Mouse (Mus musculus) heart, embryonic 11.5 days (tissue): ENCODE measurements around the gene Galt. TPM values are rescaled to one million over a fixed set of nuclear protein-coding genes. Genes with fewer than 3 reads are reported as not detected.

Source experiments
- ATAC-seq: fragments of 200-750 bp; cut with Nextera tagmentation; replicated peaks from 2 replicates; pipeline ENCODE4 v1.8.0; 2017; ENCODE audit warnings: moderate library complexity; ENCODE audit not compliant: insufficient number of reproducible peaks, low FRiP score, low TSS enrichment
- H3K27ac ChIP-seq: fragments of 300-500 bp; sonication (generic); 2 replicates; pipeline ENCODE4 v1.5.1; 2014; ENCODE audit warnings: mild to moderate bottlenecking, low read depth, low read length
- H3K27me3 ChIP-seq: fragments of 300-500 bp; sonication (generic); 2 replicates; pipeline ENCODE4 v1.6.1; 2014; ENCODE audit warnings: mild to moderate bottlenecking, low read length, mixed read lengths; ENCODE audit not compliant: control insufficient read depth, insufficient read depth
- H3K36me3 ChIP-seq: fragments of 300-500 bp; sonication (generic); 2 replicates; pipeline ENCODE4 v1.6.1; 2014; ENCODE audit warnings: mild to moderate bottlenecking, low read length, moderate library complexity, mixed read lengths; ENCODE audit not compliant: control insufficient read depth, insufficient read depth
- H3K4me1 ChIP-seq: fragments of 300-500 bp; sonication (generic); 2 replicates; pipeline ENCODE4 v1.6.1; 2014; ENCODE audit warnings: low read length; ENCODE audit not compliant: control insufficient read depth, insufficient read depth
- H3K4me2 ChIP-seq: fragments of 300-500 bp; sonication (generic); 2 replicates; pipeline ENCODE4 v1.6.1; 2014; ENCODE audit warnings: mild to moderate bottlenecking, moderate library complexity
- H3K4me3 ChIP-seq: fragments of 300-500 bp; sonication (generic); 2 replicates; pipeline ENCODE4 v1.5.1; 2014; ENCODE audit warnings: low read depth, low read length
- H3K9ac ChIP-seq: fragments of 300-500 bp; sonication (generic); 2 replicates; pipeline ENCODE4 v1.6.1; 2014; ENCODE audit warnings: mild to moderate bottlenecking, low read depth, low read length, moderate library complexity
- H3K9me3 ChIP-seq: fragments of 300-500 bp; sonication (generic); replicated peaks from 2 replicates; pipeline ENCODE4 v1.6.1; 2016; ENCODE audit warnings: low read length; ENCODE audit not compliant: control insufficient read depth
- WGBS: fragments of 180-500 bp; shearing (Covaris S2); extraction: QIAGEN DNeasy Blood & Tissue Kit; methylation state at CpG from one replicate; pipeline ENCODE4 v1.1.7; 2014; ENCODE audit not compliant: insufficient replicate concordance; 5-methylcytosine and 5-hydroxymethylcytosine counted together
- polyA plus RNA-seq: library from polyadenylated mRNA; unstranded; fragments of >200 nt; fragmentation: Nextera tagmentation; extraction: Ambion mirVana; gene quantifications from 2 replicates; pipeline ENCODE4 v1.2.1, GENCODE M21; 2014

Gene Galt
- polyA plus RNA-seq, 1 experiment from 2014 or later, result 65.1 TPM

- no peak overlapping the region for H3K27ac ChIP-seq
- peaks cover 7% of the 10 kb centered on the region; the same call in 1 of the 2 replicates for H3K4me1 ChIP-seq
- no peak overlapping the region for H3K4me2 ChIP-seq
- 0 out of 2 replicates have a peak, but pooled peaks cover 2% of the 10 kb centered on the region for H3K36me3 ChIP-seq
- H3K27me3 ChIP-seq, result peaks cover 11% of the 10 kb centered on the region
- no peak overlapping the region for H3K4me3 ChIP-seq
- 46% methylated on average over 8 of the region's 8 CpGs for WGBS
- H3K9me3 ChIP-seq, result 0 out of 2 replicates have a peak, but pooled peaks cover 2% of the 10 kb centered on the region
- H3K9ac ChIP-seq, result no peak overlapping the region
- no peak for ATAC-seq
Observed at GRCm38 (mm10) chr4:41737602-41738255, 17.3 kb upstream of the Galt start.

DNA sequence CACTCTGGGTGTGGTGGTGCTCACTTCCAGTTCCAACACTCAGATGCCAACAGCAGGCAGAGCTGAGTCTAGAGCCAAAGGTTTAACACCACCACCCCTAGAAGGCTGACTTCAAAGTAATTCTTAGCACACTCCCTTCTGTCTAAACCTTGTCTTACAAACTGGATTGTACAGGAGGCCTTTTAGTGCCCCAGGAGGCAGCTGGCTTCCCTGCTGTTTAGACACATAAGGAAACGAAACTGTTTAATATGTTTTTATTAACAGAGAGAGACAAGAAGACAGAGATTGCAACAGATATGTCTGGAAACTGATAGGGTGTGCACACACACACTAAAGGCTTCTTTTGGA is 16.8 kb upstream of the Galt start:
- peaks cover 7% of the 10 kb centered on the region; the same call in 1 of the 2 replicates for H3K4me1 ChIP-seq
- 0 out of 2 replicates have a peak, but pooled peaks cover 2% of the 10 kb centered on the region for H3K36me3 ChIP-seq
- no peak for ATAC-seq
- H3K27ac ChIP-seq, result no peak overlapping the region
- H3K9me3 ChIP-seq, result 0 out of 2 replicates have a peak, but pooled peaks cover 2% of the 10 kb centered on the region
- peaks cover 6% of the 10 kb centered on the region for H3K27me3 ChIP-seq
- no peak overlapping the region for H3K4me3 ChIP-seq
- no peak overlapping the region for H3K9ac ChIP-seq
- no peak overlapping the region for H3K4me2 ChIP-seq
- WGBS, result 74% methylated on average over 1 of the region's 1 CpGs

GRCm38 (mm10) chr4:41739260-41739659 is 15.8 kb upstream of the Galt start:
- Histone ChIP-seq H3K9me3 (0 out of 2 replicates have a peak, but pooled peaks cover 2% of the 10 kb centered on the region), H3K9ac (no peak overlapping the region), H3K27ac (no peak overlapping the region), H3K27me3 (peaks cover 4% of the 10 kb centered on the region; the same call in 1 of the 2 replicates), H3K4me3 (no peak overlapping the region), H3K36me3 (0 out of 2 replicates have a peak, but pooled peaks cover 2% of the 10 kb centered on the region), H3K4me2 (no peak overlapping the region), H3K4me1 (peaks cover 7% of the 10 kb centered on the region; the same call in 1 of the 2 replicates)
- ATAC-seq, result no peak
- WGBS, result 95% methylated on average over 13 of the region's 13 CpGs

DNA sequence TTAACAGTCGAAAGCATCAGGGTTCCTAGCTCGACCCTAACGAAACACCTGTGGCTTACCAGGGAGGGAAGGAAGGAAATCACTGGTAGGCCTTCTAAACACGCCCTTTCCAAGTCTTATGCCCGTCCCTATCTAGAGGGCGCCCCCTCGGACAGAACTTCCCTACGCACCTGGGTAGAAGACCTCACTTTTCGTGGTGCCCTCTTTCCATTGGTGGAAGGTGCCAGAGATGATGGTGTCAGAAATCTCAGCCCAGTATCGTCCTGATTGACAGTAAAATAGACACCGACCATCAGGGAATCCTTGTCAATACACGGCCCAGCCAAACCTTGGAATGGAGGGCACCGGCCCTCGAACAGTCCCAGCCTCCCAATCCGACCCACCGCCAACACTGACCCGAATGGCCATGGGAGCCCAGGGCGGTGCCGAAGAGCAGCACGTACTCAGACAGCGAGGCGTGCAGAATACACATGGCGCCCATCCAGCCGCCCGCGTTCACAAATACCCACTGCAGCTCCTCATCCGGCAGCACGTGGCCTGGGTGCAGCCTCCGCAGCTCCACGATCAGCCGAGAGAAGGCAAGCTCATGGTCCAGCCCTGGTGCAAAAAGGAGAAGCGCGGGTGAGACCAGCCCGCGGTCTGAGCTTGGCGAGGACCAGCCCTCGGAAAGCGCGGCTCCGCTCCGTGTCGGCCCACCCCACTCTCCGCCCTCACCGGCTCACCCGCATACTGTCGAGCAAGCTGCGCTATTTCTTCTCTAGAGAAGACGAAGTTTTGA is 14.5 kb upstream of the Galt start:
- 1% methylated on average over 48 of the region's 48 CpGs for WGBS

GRCm38 (mm10) chr4:41741158-41741560 is 13.9 kb upstream of the Galt start:
- Histone ChIP-seq H3K9me3 (no peaks in the 10 kb centered on the region; the same call in 1 of the 2 replicates), H3K27me3 (no peaks in the 10 kb centered on the region), H3K4me2 (peak overlapping the region; percentile 97), H3K4me1 (peaks cover 7% of the 10 kb centered on the region; the same call in 1 of the 2 replicates), H3K4me3 (peak overlapping the region; percentile 76), H3K36me3 (0 out of 2 replicates have a peak, but pooled peaks cover 2% of the 10 kb centered on the region), H3K9ac (peak overlapping the region; percentile 87), H3K27ac (peak overlapping the region; percentile 82)
- WGBS, result under 1% methylated on average over 27 of the region's 27 CpGs
- peak; percentile 94 for ATAC-seq

More for the DNA sequence above, 14.5 kb upstream of the Galt start:
- H3K4me3 ChIP-seq, result peak overlapping the region; percentile 76
- no peaks in the 10 kb centered on the region for H3K27me3 ChIP-seq
- 0 out of 2 replicates have a peak, but pooled peaks cover under 1% of the 10 kb centered on the region for H3K9me3 ChIP-seq
- H3K4me2 ChIP-seq, result peak overlapping the region; percentile 97
- H3K36me3 ChIP-seq, result 0 out of 2 replicates have a peak, but pooled peaks cover 2% of the 10 kb centered on the region
- H3K4me1 ChIP-seq, result peaks cover 7% of the 10 kb centered on the region; the same call in 1 of the 2 replicates
- peak overlapping the region; percentile 82 for H3K27ac ChIP-seq
- peak; percentile 78 for ATAC-seq
- H3K9ac ChIP-seq, result peak overlapping the region; percentile 87

- no peak for ATAC-seq
- H3K9ac ChIP-seq, result no peak overlapping the region
- no peak overlapping the region for H3K4me3 ChIP-seq
- no peaks in the 10 kb centered on the region for H3K27me3 ChIP-seq
- peaks cover 7% of the 10 kb centered on the region; the same call in 1 of the 2 replicates for H3K4me1 ChIP-seq
- H3K4me2 ChIP-seq, result no peak overlapping the region
- 0 out of 2 replicates have a peak, but pooled peaks cover under 1% of the 10 kb centered on the region for H3K36me3 ChIP-seq
- WGBS, result 78% methylated on average over 2 of the region's 2 CpGs
- no peak overlapping the region for H3K27ac ChIP-seq
- no peaks in the 10 kb centered on the region; the same call in 1 of the 2 replicates for H3K9me3 ChIP-seq
Observed at GRCm38 (mm10) chr4:41744131-41744530, 10.9 kb upstream of the Galt start.

DNA sequence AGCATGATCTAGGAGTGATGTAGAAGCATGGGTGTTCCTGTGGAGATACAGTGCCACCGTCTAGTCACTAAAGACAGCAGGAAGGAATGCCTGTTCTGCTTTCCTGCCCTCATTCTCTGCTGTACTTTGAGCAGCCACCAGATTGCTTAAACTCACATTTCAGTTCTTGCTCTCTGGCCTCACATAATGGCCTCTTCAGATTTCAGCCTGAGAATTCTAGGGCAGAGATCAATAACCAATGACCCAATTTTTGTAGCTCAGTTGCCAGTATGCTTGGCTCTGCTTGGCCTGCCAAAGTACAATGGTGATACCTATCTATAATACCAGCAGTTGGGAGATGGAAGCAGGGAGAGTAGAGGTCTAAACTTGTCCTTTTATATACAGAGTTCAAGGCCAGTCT is 10.0 kb upstream of the Galt start:
- H3K4me1 ChIP-seq, result peaks cover 7% of the 10 kb centered on the region; the same call in 1 of the 2 replicates
- H3K4me3 ChIP-seq, result no peak overlapping the region
- H3K4me2 ChIP-seq, result no peak overlapping the region
- H3K9ac ChIP-seq, result no peak overlapping the region
- 64% methylated on average over 1 of the region's 1 CpGs for WGBS
- no peaks in the 10 kb centered on the region; the same call in 1 of the 2 replicates for H3K9me3 ChIP-seq
- no peak for ATAC-seq
- H3K27me3 ChIP-seq, result no peaks in the 10 kb centered on the region
- H3K36me3 ChIP-seq, result no peaks in the 10 kb centered on the region
- no peak overlapping the region for H3K27ac ChIP-seq
